Mouse (Mus musculus) myocyte (in vitro differentiated cells): ENCODE measurements around the gene Supt3.

Experiments used
- CEBPB ChIP-seq: IDR thresholded peaks from 2 replicates; pipeline ENCODE4 v1.6.1; 2011; ENCODE audit warnings: mild to moderate bottlenecking, moderate library complexity; ENCODE audit not compliant: poor library complexity, insufficient read depth, severe bottlenecking
- E2F4 ChIP-seq: IDR thresholded peaks from one replicate; pipeline ENCODE4 v1.6.1; 2011; ENCODE audit warnings: mild to moderate bottlenecking, control low read depth, moderate library complexity; ENCODE audit not compliant: insufficient read depth
- MAX ChIP-seq: IDR thresholded peaks from one replicate; pipeline ENCODE4 v1.6.1; 2011; ENCODE audit warnings: low read depth, mild to moderate bottlenecking, control low read depth
- MYOD1 ChIP-seq, 3 experiments: IDR thresholded peaks; one replicate each; pipeline ENCODE4 v1.6.1; 2011; ENCODE audit warnings: control low read depth in 2 of 3, low read depth in 2 of 3, mild to moderate bottlenecking in 2 of 3, moderate library complexity in 1 of 3; ENCODE audit not compliant: insufficient read length in 2 of 3, control insufficient read depth in 1 of 3
- MYOG ChIP-seq, 3 experiments: IDR thresholded peaks; one replicate each; pipeline ENCODE4 v1.6.1; 2011; ENCODE audit warnings: control low read depth in 2 of 3, low read depth in 2 of 3, mild to moderate bottlenecking in 2 of 3; ENCODE audit not compliant: insufficient read length in 2 of 3, control insufficient read depth in 1 of 3, insufficient read depth in 1 of 3
- POLR2A ChIP-seq: IDR thresholded peaks from one replicate; pipeline ENCODE4 v1.6.1; 2011; ENCODE audit warnings: low read depth, mild to moderate bottlenecking, control low read depth, moderate library complexity; ENCODE audit not compliant: insufficient read length
- POLR2AphosphoS2 ChIP-seq: IDR thresholded peaks from one replicate; pipeline ENCODE4 v1.6.1; 2011; ENCODE audit warnings: low read depth, control low read depth; ENCODE audit not compliant: insufficient read length
- SRF ChIP-seq: IDR thresholded peaks from one replicate; pipeline ENCODE4 v1.6.1; 2011; ENCODE audit warnings: low read depth; ENCODE audit not compliant: control insufficient read depth, insufficient read length
- TCF12 ChIP-seq: IDR thresholded peaks from one replicate; pipeline ENCODE4 v1.6.1; 2011; ENCODE audit warnings: mild to moderate bottlenecking, control low read depth; ENCODE audit not compliant: poor library complexity, insufficient read depth, severe bottlenecking
- TCF3 ChIP-seq: IDR thresholded peaks from one replicate; pipeline ENCODE4 v1.6.1; 2011; ENCODE audit warnings: low read depth, control low read depth; ENCODE audit not compliant: insufficient read length
- USF1 ChIP-seq: IDR thresholded peaks from one replicate; pipeline ENCODE4 v1.6.1; 2011; ENCODE audit warnings: low read depth, mild to moderate bottlenecking, control low read depth, moderate library complexity

- TF ChIP-seq POLR2AphosphoS2 (no peak), CEBPB (no peak), USF1 (no peak), TCF12 (no peak), POLR2A (no peak), SRF (no peak), MAX (no peak), E2F4 (no peak), MYOD1 (IDR thresholded peaks at IDR 0.05; ENCODE audit: control insufficient read depth in 1 of 3, insufficient read length in 2 of 3, low read depth in 2 of 3) (no peak), MYOG (IDR thresholded peaks at IDR 0.05; ENCODE audit: control insufficient read depth in 1 of 3, insufficient read depth in 1 of 3, insufficient read length in 2 of 3, low read depth in 2 of 3) (no peak), TCF3 (no peak)
These were observed 264.1 kb downstream of the Supt3 start for GRCm38 (mm10) chr17:45041084-45041483.
